In genomic region chr10:75429004-75429380, GRCm38 (mm10) we compare ENCODE assay signal across 15 mouse cellular contexts. TPM values are rescaled to one million over a fixed set of nuclear protein-coding genes. Genes with fewer than 3 reads are reported as not detected.
DNase-seq lines count a peak whose midpoint lies in the region; ATAC-seq and TF ChIP-seq lines count a peak whose summit lies in the region.
"Had no signal": no experiment of that assay in that cellular context is flagged by ENCODE, and none has a peak within 500 bp of the region (broad histone marks: within the 10 kb centered on the region; RNA-seq: fewer than 3 reads in every experiment).

No protein-coding gene starts in this region.

- intact Hi-C loops in left cerebral cortex, adult 2 months (cut with DNase I) = no loop called here

- no peak overlapping the region for H3K9ac ChIP-seq in kidney, embryonic 16.5 days (replicated peaks; ENCODE audit: low read length)
- H3K9ac ChIP-seq in liver, embryonic 15.5 days = no peak overlapping the region
- H3K9ac ChIP-seq in forebrain, postnatal 0 days = no peak overlapping the region
- H3K9ac ChIP-seq: midbrain, embryonic 15.5 days; neural tube, embryonic 12.5 days had no signal

- DNase-seq in urinary bladder, postnatal 14 days (ENCODE audit: low spot score) = peak; percentile 26
- DNase-seq in urinary bladder, postnatal 10 days (ENCODE audit: low spot score) = no peak
- no peak for DNase-seq in forebrain, postnatal 0 days
- DNase-seq in forebrain, embryonic 10.5 days (ENCODE audit: extremely low spot score, low spot score) = no peak
- DNase-seq in left cerebral cortex, adult 2 months (ENCODE audit: extremely low spot score in 1 of 2, low spot score in 2 of 2) = no peak
- DNase-seq: cerebellum, adult 9-11 months; heart, postnatal 4 days; left cerebral cortex, postnatal 4 days had no signal

- H3K27me3 ChIP-seq in kidney, embryonic 16.5 days (ENCODE audit: insufficient read depth, low read length) = no peaks in the 10 kb centered on the region
- no peaks in the 10 kb centered on the region for H3K27me3 ChIP-seq in liver, embryonic 15.5 days
- H3K27me3 ChIP-seq in forebrain, postnatal 0 days (ENCODE audit: insufficient read depth, low read length) = no peaks in the 10 kb centered on the region
- no peaks in the 10 kb centered on the region for H3K27me3 ChIP-seq in forebrain, embryonic 10.5 days (ENCODE audit: poor library complexity, severe bottlenecking)
- H3K27me3 ChIP-seq: midbrain, embryonic 15.5 days; neural tube, embryonic 12.5 days had no signal

- no peak overlapping the region for H3K4me3 ChIP-seq in kidney, embryonic 16.5 days (ENCODE audit: low read length)
- H3K4me3 ChIP-seq in liver, embryonic 15.5 days (replicated peaks) = no peak overlapping the region
- H3K4me3 ChIP-seq in forebrain, postnatal 0 days (ENCODE audit: low read depth, low read length) = no peak overlapping the region
- H3K4me3 ChIP-seq in forebrain, embryonic 10.5 days = no peak overlapping the region
- no peak overlapping the region for H3K4me3 ChIP-seq in left cerebral cortex, adult 2 months
- H3K4me3 ChIP-seq: embryonic facial prominence, embryonic 10.5 days; heart, embryonic 10.5 days; midbrain, embryonic 15.5 days; neural tube, embryonic 12.5 days had no signal

- H3K9me3 ChIP-seq in kidney, embryonic 16.5 days (ENCODE audit: low read length) = peaks cover 9% of the 10 kb centered on the region; the same call in 1 of the 2 replicates
- no peaks in the 10 kb centered on the region for H3K9me3 ChIP-seq in liver, embryonic 15.5 days (replicated peaks)
- no peaks in the 10 kb centered on the region for H3K9me3 ChIP-seq in forebrain, postnatal 0 days (ENCODE audit: low read length)
- H3K9me3 ChIP-seq in forebrain, embryonic 10.5 days = peaks cover 6% of the 10 kb centered on the region; the same call in 1 of the 2 replicates
- H3K9me3 ChIP-seq: heart, embryonic 10.5 days; midbrain, embryonic 15.5 days had no signal

- H3K4me1 ChIP-seq in kidney, embryonic 16.5 days (ENCODE audit: insufficient read depth, low read length) = no peaks in the 10 kb centered on the region
- peaks cover 7% of the 10 kb centered on the region; the same call in 1 of the 2 replicates for H3K4me1 ChIP-seq in liver, embryonic 15.5 days (replicated peaks)
- H3K4me1 ChIP-seq in forebrain, postnatal 0 days (ENCODE audit: insufficient read depth) = no peaks in the 10 kb centered on the region
- no peaks in the 10 kb centered on the region for H3K4me1 ChIP-seq in forebrain, embryonic 10.5 days
- H3K4me1 ChIP-seq: embryonic facial prominence, embryonic 10.5 days; midbrain, embryonic 15.5 days; neural tube, embryonic 12.5 days had no signal

- H3K4me2 ChIP-seq in kidney, embryonic 16.5 days (replicated peaks; ENCODE audit: low read depth, low read length) = no peak overlapping the region
- H3K4me2 ChIP-seq in liver, embryonic 15.5 days = peak overlapping the region; percentile 23; the same call in 1 of the 2 replicates
- no peak overlapping the region for H3K4me2 ChIP-seq in forebrain, postnatal 0 days (ENCODE audit: low read depth)
- H3K4me2 ChIP-seq: midbrain, embryonic 15.5 days; neural tube, embryonic 12.5 days had no signal

- peak overlapping the region; percentile 24; the same call in 1 of the 2 replicates for H3K27ac ChIP-seq in kidney, embryonic 16.5 days (ENCODE audit: low read length)
- peak overlapping the region; percentile 65 for H3K27ac ChIP-seq in liver, embryonic 15.5 days (replicated peaks)
- H3K27ac ChIP-seq in forebrain, postnatal 0 days (ENCODE audit: low read depth, low read length) = no peak overlapping the region
- H3K27ac ChIP-seq in forebrain, embryonic 10.5 days = no peak overlapping the region
- no peak overlapping the region for H3K27ac ChIP-seq in left cerebral cortex, adult 2 months
- H3K27ac ChIP-seq: embryonic facial prominence, embryonic 10.5 days; heart, embryonic 10.5 days; macrophage; midbrain, embryonic 15.5 days; neural tube, embryonic 12.5 days had no signal

- peak; percentile 93 for ATAC-seq in kidney, embryonic 16.5 days (ENCODE audit: low FRiP score, low TSS enrichment)
- ATAC-seq in liver, embryonic 15.5 days (ENCODE audit: insufficient read depth) = peak; percentile 95
- ATAC-seq in forebrain, postnatal 0 days = no peak
- ATAC-seq: midbrain, embryonic 15.5 days had no signal

- TF ChIP-seq CTCF in forebrain, postnatal 0 days (IDR thresholded peaks at IDR 0.05; ENCODE audit: low read depth) = no peak
- no peak for TF ChIP-seq CTCF in left cerebral cortex, adult 2 months (IDR thresholded peaks at IDR 0.05)

- H3K36me3 ChIP-seq in kidney, embryonic 16.5 days (ENCODE audit: insufficient read depth, low read length) = no peaks in the 10 kb centered on the region
- 0 out of 2 replicates have a peak, but pooled peaks cover 5% of the 10 kb centered on the region for H3K36me3 ChIP-seq in liver, embryonic 15.5 days (replicated peaks)
- no peaks in the 10 kb centered on the region for H3K36me3 ChIP-seq in forebrain, postnatal 0 days (ENCODE audit: insufficient read depth)
- no peaks in the 10 kb centered on the region for H3K36me3 ChIP-seq in forebrain, embryonic 10.5 days (replicated peaks)
- H3K36me3 ChIP-seq: embryonic facial prominence, embryonic 10.5 days; midbrain, embryonic 15.5 days; neural tube, embryonic 12.5 days had no signal

- 68% methylated on average over 6 of the region's 6 CpGs for WGBS in kidney, embryonic 16.5 days
- 50% methylated on average over 6 of the region's 6 CpGs for WGBS in liver, embryonic 15.5 days (ENCODE audit: insufficient replicate concordance)
- 94% methylated on average over 6 of the region's 6 CpGs for WGBS in forebrain, postnatal 0 days
- WGBS in forebrain, embryonic 10.5 days = 82% methylated on average over 6 of the region's 6 CpGs

RNA-seq across cellular contexts. Expression of gene Upb1, which starts 28.1 kb away (rescaled TPM):
- polyA plus RNA-seq in kidney, embryonic 16.5 days (2015; fragmentation: Nextera tagmentation; extraction: Ambion mirVana) = 3.1 and 3.3 TPM in 2 replicates
- 28.0 and 32.6 TPM in 2 replicates for polyA plus RNA-seq in liver, embryonic 15.5 days (2015; fragmentation: Nextera tagmentation; extraction: Ambion mirVana)
- total RNA-seq in forebrain, postnatal 0 days (2014; rRNA removed) = 0.38 and 0.62 TPM in 2 replicates
- 0.58 and 0.75 TPM in 2 replicates for polyA plus RNA-seq in forebrain, postnatal 0 days (2015; fragmentation: Nextera tagmentation; extraction: Ambion mirVana)
- polyA plus RNA-seq in forebrain, embryonic 10.5 days (2016; fragmentation: Nextera tagmentation; extraction: Ambion mirVana) = 0.06 and 0.15 TPM in 2 replicates
- total RNA-seq in left cerebral cortex, adult 2 months (2021) = under 1 TPM; 0.29 to 0.30 TPM

Comparison
In these comparisons a context has a peak if more than half of its experiments do, and no peak if none do; other contexts are left out.
1. H3K27ac ChIP-seq: peak in kidney, embryonic 16.5 days (single experiment) and liver, embryonic 15.5 days (single experiment); none in forebrain, postnatal 0 days (single experiment), forebrain, embryonic 10.5 days (single experiment) and left cerebral cortex, adult 2 months (single experiment).